Mouse (Mus musculus) B cell, adult 62 days (primary cell): ENCODE results near the gene Prkar1a. TPM values are rescaled to one million over a fixed set of nuclear protein-coding genes. Genes with fewer than 3 reads are reported as not detected.

Experiments
- total RNA-seq: library from RNA; stranded (reverse); gene quantifications from 4 replicates; pipeline ENCODE4 v1.2.4, GENCODE M21; 2023

Gene Prkar1a
- 297 to 308 TPM (median 302 TPM) in 4 replicates for total RNA-seq

DNA sequence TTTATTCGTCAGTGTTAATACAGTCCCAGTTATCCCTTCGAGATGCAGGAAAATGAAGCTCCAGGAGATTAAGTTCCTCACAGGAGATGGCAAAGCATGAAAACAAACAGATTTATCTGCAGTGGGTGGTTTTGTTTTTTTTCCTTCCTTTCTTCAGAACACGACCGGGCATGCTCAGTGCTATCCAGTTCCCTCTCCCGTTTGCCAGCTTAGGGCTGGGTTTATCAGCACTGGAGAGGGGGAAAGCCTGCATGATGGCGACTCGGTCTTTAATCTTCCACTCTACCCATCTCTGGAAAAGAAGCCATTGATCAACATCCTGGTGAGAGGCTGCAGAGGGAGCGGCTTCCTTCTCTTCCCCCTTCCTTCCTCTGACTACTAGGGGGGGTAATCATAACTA, at the start of gene Prkar1a:
Gene Prkar1a (plus strand): TSS at position 200 of the 400 bp plus-strand sequence.

DNA sequence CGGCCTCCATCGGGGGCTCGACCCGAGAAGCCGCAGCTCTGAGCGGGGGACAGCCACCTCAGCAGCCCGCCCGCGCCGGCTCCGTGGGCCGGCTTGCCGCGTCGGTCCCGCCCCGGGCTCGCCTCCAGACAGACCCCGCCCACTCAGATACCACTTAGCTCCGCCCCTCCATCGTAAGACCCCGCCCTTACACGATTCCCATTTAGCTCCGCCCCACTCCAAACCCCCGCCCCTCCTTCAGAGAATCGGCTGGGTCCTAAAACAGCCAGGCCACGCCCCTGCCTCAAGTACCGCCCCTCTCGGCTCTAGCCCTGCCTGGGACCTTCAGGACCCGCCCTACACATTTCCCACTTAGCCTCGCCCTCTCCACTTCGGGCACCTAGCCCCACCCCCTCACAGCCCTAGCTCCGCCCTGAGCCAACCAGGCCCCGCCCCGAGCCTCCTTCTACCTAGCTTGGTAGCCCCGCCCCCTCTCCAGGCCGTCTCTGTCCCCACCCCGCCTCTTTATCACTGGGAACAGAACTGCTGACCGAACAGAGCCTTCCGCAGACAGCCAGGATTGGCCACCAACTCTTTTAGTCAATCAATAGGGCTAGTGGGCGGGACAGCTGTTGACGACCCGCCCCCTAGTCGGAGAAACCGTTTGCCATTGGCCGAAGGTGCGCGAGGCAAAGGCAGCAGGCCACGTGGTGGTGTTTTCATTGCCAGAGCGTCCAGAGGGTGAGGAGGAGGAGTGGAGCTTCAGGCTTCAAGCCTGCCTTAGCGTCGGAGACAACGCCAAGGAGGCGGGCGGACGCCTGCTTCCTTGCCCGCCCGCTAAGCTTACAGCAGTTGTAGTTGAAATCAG, 37.7 kb upstream of the Prkar1a start, which contains the start of gene Wipi1:
Gene Wipi1 (minus strand): TSS at position 665 of the 847 bp plus-strand sequence.

Other genes with a start within 250 kb of the Prkar1a start
- gene 9930022D16Rik, start 235.5 kb upstream of the Prkar1a start, total RNA-seq = 0.91 to 1.3 TPM (median 1.1 TPM) in 4 replicates
- 28.5 to 30.9 TPM (median 29.0 TPM) in 4 replicates for gene Amz2, start 223.5 kb upstream of the Prkar1a start, total RNA-seq
- 2.8 to 6.2 TPM (median 4.5 TPM) in 4 replicates for gene Arsg, start 176.0 kb upstream of the Prkar1a start, total RNA-seq
- gene Slc16a6, start 175.8 kb upstream of the Prkar1a start, total RNA-seq = 106 to 118 TPM (median 113 TPM) in 4 replicates
- gene Wipi1, start 37.4 kb upstream of the Prkar1a start, total RNA-seq = 1.4 to 2.5 TPM (median 2.1 TPM) in 4 replicates
- not detected in 4 replicates for gene Fam20a, start 72.9 kb downstream of the Prkar1a start, total RNA-seq
- not detected in 4 replicates for gene 1700012B07Rik, start 178.6 kb downstream of the Prkar1a start, total RNA-seq